Mouse (Mus musculus) testis, adult 2 months (tissue): ENCODE results near the gene Dmrtb1.

Experiments
- CTCF ChIP-seq: fragments of 200-500 bp; IDR thresholded peaks from 2 replicates; pipeline ENCODE4 v1.5.1; 2012; ENCODE audit warnings: low read depth, mild to moderate bottlenecking, inconsistent platforms, low read length, moderate library complexity; ENCODE audit not compliant: control insufficient read depth, insufficient read depth, insufficient replicate concordance
- POLR2A ChIP-seq: fragments of 200-500 bp; IDR thresholded peaks from 2 replicates; pipeline ENCODE4 v1.6.1; 2012; ENCODE audit warnings: low read depth, mild to moderate bottlenecking, inconsistent platforms, low read length, moderate library complexity; ENCODE audit not compliant: control insufficient read depth

DNA sequence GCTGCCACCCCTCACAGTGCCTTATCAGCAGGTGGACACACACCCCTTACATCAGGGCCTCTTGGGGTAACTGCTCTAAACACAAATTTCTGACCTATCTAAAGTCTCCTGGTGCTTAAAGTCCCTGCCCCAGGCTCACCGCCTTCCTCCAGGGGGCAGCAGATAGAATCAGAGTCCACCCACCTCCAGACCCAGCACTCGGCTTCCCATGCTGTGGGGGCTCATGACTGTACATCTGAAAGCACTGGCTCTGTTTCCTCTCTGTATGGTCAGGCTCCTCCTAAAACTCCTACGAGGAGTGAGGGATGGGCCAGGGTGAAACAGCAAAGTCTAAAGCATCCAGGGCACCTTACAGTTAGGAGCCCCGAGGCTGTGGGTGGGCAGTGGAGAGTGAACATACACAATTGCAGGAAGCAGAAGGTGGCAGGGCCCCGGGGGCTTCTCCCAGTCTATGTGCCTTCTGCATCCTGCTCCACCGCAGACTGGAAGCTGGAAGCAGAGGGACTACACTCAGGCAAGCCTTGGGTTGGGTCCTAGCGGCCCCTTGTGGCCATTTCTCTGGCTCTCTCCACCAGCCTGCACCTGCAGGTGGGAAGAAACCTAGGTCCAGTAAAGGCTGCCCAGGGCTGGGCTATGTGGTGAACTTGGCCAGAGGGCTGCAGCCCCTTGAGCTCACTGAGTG lies 31.3 kb downstream of the Dmrtb1 start:
- TF ChIP-seq CTCF (peak; percentile 53; the same call in 1 of the 2 replicates), POLR2A (no peak)
